Mouse (Mus musculus) layer of hippocampus, adult 9-10 months (tissue): ENCODE data around the gene Tbcc.

Experiments
- DNase-seq: peaks from one replicate; pipeline ENCODE4 v3.0.0; 2022; ENCODE audit warnings: low spot score

Gene Tbcc

DNA sequence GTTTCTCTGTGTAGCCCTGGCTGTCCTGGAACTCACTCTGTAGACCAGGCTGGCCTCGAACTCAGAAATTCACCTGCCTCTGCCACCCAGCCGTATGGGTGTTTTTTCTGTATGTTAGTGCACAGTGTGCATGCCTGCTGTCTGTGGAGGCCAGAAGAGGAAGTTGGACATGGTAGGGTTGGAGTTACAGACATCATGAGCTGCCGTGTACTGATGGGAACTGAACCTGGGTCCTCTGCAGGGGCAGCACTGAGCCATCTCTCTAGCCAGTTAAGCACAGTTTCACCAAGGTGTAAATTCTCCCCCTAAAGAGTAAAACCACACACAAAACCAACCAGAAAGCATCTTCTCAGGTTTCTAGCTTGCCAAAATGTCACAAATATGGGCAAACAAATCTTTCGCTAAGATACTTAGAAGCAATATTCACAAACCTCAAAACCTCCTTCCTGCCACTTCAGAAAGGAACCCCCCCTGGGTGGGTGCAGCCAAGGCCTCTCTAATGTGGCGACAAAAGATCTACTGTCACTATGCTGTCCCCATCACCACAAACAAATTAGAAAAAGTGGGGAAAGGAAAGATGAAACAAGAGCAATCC, 20.2 kb upstream of the Tbcc start:
- no peak for DNase-seq

GRCm38 (mm10) chr17:46870913-46871312, 19.6 kb upstream of the Tbcc start:
- DNase-seq = no peak

DNA sequence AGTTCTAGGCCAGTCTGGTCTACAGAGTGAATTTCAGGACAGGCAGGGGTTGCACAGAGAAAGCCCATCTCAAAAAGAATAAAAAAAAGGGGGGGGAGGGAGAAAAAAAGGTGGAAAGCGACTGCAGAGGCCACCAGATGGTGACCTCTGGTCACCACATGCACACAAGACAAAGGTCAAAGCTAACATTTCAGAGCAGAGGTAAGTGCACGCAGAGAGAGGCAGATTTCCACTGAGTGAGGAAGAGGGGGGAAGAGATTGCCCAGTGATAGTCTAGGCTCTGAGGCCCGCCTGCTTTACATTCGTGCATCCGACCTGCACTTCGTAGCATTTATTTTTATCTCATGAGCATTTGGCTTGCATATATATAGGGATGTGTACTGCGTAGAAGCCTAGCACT, 17.7 kb upstream of the Tbcc start:
- DNase-seq = no peak

DNA sequence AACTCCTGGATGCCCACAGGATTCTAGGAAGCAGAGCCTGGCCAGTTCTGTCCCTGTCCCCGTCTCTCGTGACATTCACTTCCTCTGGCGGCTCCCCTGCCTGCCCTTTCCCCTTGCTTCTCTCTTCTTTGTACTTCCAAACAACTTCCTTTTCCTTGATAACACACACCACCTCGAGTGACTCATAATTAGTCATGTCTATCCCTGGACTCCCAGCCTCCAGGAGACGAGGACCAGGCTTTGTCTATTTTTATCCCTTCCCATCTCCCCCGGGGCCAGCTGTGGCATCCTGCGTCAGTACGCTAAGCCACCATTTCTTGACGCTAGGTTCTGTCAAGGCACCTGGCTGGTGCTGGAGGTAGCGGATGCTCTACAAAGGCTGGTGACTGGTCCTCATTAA, 16.4 kb upstream of the Tbcc start:
- no peak for DNase-seq

- no peak for DNase-seq
These were observed 14.9 kb upstream of the Tbcc start for GRCm38 (mm10) chr17:46875626-46876025.

DNA sequence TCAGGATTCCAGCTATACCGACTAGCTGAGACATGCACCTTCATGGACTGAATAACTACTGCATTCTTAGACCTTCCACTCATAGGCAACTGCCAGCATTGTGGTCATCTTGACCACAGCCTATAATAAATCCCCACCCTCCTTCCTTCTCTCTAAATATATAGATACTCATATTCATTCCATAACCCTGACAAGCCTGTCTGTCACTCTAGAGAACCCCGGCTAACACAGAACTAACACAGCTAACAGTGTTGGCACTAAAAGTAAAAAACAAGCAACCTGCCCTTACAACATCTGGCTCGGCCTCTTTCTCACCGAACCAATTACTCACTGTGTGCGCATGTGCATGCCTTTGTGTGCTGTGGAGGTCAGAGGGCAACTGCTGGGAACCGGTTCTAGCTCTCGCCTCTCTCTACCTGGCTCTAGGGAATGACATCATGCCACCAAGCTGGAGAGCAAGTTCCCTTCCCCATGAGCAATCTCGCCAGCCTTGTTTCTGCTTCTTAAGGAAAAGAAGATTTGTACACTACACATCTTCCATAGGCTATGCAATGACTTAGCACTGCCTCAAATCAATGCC, 14.0 kb upstream of the Tbcc start:
- DNase-seq = no peak

GRCm38 (mm10) chr17:46877061-46877460, 13.4 kb upstream of the Tbcc start:
- no peak for DNase-seq

- no peak for DNase-seq
These were observed 10.6 kb upstream of the Tbcc start for GRCm38 (mm10) chr17:46879841-46880311.

DNA sequence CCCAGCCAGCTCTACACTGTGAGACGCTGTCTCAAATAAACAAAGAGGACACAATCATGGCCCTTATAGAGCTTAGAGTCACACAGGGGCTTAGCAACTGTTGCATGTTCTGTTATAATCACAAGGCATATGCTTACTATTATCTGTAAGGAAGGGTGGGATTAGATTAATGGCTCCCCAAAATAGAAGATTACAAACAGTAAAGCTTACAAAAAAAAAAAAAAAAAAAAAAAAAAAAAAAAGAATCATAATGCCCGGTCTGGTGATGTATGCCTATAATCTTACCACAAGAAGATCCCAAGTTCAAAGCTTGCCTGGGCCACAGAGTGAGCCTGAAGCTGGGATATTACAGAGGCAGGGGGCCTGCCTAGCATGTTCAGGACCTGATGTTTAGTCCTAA, 10.2 kb upstream of the Tbcc start:
- DNase-seq = no peak

DNA sequence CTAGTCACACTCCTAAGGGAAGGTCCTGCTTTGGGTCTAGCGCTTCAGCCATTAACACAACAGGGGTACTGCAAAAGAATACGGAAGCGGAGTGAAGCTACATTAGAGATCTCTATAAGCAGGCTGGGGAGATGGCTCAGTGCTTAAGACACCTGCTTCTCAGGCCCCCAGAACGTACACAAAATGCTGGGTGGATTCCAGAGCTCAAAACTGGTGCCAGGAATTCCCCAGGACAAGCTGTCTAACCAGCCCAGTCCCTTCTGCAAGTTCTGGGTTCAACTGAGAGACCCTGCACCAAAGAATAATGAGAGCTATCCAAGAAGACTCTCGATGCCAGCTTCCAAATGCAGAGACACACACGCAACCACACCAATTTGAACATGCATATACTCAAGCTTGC, 8.8 kb upstream of the Tbcc start:
- no peak for DNase-seq

DNA sequence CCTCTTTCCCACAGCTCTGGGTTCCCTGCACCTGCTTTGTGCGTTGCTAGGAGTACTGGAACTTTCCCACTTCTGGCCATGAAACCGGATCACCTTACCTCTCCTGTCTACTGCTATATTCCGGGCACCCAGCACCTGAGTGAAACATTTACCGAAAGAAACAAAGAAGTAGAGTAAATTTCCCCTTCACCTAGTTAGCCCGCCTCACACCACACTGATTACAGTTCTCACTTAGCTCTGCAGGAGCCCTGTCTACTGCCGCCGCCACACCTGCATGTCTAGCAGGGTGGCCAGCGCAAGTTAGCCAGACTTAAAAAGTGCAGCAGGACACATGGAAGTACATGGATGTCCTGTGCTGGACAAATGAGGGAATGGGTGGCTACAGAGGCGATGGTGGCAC, 7.4 kb upstream of the Tbcc start:
- DNase-seq = no peak

- no peak for DNase-seq
These were observed 5.7 kb upstream of the Tbcc start for GRCm38 (mm10) chr17:46884766-46885165.

DNA sequence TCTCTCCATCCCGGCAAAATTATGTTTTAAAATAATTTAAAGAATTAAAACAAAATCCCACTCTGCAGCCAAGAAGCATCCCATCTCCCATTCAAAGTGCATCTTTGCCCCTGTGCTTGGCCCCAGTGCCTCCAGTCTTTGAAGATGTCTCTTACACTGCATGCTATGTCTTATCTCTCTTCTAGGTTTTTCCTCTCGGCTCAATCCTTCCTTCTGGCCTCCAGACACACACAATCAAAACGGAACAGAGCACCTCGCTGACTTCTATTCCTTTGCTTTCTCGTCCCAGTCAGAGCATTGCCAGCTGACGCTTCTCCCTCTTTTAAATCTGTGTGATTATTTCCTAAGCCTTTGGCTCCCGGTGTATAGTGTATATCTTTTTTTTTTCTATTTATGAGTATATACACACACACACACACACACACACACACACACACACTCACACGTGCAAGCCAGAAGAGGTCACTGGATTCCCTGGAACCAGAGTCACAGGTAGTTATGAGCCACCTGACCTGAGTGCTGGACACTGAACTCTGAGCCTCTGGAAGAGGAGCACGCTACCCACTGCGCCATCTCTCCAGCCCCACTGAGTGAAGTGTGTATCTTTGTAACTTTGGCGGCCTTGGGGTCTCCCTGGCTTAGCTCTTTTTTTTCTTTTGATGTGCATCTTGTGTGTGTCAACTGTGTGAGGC, 5.1 kb upstream of the Tbcc start:
- DNase-seq = no peak

DNA sequence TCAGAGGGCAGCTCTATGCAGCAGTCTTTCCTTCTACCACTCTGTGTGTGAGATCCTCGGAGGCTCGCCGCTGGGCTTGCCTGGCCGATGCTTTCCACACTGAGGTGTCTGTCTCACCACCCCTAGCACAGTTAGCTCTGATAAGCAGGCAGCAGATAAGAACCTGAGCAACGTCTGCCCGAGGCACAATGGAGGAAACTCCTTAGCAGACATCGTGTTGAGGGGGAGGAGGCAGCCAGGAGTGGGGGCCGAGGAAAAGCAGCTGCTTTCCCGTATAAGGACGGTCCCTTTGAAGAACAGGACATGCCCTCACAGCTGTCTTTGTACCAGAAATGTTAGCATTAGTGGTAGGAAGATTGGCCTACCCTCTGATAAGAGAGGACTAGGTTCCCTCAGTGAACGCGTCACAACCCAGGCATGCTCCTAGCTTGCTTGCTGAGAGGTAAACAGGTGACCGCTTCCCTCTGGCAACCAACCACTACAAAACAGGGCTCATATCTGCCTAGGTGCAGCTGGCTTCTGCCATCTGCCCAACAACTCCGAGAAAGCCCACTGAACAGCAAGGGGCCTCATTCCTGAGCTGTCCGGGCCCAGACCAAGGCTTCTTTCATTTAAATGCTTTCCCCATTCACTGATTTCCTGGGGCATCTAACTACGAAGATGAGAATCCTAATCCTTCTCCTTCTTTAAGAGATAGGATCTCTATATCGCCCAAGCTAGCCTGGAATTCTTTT, 4.4 kb upstream of the Tbcc start:
- no peak for DNase-seq

DNA sequence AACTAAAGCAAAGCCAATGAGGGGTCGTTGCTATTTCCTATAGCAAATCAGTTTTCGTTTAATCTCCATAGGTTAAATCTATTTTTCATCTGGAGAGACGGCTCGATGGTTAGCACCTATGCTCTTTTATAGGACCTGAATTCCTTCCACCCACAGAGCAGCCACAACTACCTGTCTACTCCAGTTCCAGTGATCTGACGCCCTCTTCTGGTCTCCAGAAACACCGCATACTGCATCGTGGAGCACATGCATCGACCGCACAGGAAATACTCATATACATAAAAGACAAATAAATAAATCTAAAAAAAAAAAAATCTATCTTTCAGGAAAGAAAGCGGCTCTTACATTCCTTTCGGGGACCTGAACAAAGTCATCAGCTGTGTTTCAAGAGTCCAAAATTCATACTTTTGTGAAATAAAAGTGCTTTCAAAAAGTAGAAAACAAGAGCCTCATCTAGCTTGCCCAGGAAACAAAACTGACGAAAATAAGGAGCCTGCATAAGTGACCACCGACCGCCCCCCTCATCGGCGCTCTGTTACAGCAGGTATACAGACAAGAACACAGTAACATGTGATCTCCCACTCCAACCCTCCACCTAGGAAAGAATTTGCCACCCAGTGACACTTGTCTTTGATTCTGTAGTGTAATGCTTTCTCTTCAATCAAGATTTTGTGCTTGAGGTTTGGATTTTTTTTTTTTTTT, 1.8 kb upstream of the Tbcc start:
- DNase-seq = no peak

- DNase-seq = no peak
These were observed 917 bp upstream of the Tbcc start for GRCm38 (mm10) chr17:46889450-46890084.

DNA sequence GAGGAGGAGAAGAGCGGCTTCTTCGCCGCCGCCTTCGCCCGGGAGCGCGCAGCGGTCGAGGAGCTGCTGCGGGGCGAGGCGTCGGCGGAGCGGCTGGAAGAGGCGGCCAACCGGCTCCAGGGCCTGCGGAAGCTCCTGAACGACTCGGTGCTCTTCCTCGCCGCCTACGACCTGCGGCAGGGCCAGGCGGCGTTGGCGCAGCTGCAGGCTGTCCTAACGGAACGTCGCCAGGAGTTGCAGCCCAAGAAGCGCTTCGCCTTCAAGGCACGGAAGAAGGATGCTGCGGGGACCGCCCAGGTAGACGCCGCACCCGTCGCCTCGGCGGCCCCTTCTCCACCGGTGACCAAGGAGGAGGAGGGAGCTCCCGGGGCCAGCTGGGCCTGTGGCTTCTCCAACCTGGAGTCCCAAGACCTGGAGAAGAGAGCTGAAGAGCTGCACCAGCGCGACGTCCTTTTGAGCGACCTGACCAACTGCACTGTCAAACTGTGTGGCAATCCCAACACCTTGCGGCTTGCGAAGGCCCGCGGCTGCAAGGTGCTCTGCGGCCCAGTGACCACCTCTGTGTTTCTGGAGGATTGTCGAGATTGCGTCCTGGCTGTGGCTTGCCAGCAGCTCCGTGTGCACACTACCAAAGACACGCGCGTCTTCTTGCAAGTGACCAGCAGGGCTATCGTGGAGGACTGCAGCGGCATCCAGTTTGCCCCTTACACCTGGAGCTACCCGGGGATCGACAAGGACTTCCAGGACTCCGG, 535 bp downstream of the Tbcc start:
- no peak for DNase-seq

GRCm38 (mm10) chr17:46895426-46895825, 4.9 kb downstream of the Tbcc start:
- DNase-seq = no peak

DNA sequence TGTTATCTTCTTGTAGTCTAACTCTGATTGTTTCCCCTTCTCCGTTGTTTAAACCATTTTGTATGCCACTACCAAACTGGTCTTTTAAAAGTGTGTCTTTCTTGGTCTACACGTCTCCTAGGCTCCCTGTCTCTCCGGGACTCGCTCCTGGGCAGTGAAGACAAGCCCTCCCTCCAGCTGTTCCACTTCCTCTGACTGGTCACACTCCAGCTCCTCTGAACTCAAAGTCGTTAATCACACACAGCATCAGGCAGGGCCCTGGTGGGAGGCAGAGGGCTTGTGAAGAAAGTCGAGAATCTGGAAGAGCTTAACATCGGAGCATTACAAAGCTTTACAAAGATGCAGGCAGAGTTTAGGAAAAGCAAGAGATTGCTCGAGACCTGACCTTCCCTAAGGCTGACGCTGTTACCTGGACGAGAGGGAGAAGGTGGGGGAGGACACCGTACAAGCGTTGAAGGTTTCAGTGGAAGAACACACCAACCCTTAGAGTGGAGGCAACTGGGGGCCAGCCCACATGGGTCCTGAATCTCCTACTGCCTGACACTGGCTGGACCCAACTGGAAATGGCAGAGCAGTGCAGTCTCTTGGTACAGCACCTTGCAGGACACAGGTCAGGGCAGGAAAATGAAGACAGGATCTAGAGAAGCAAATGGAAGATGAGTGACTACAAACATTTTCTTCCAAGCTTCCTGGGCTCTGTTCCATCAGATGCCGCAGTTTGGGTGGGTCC, 6.9 kb downstream of the Tbcc start:
- no peak for DNase-seq

DNA sequence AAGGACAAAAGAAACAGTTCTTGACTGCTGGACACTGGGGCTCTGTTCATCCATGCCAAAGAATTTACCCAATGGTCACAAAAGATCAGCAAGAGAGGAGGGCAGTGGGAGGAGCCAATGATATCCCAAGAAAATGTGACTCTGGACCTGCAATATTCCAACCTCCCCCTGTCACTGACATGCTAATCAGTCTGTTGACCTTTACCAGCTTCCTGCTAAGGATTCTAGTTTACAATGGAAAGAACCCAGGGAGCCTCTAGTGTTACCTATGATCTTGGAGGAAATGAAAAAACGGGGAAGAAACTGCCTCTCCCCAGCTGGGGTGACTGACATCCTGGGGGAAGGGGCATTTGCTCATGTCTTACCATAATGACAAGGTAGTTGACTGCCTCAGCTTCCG, 10.5 kb downstream of the Tbcc start:
- DNase-seq = no peak
